Mouse (Mus musculus) Muller cell, postnatal 12 days (primary cell): ENCODE measurements at regions not wholly inside any gene's neighbourhood (a gene's known extent, or its start where the extent isn't known, plus 50 kb on each side); places are given as distances from the start of the nearest gene placed in this dataset.

Experiments used
- DNase-seq: peaks from one replicate; pipeline ENCODE4 v3.0.0-alpha.2; 2015; ENCODE audit errors: inconsistent ontology term

DNA sequence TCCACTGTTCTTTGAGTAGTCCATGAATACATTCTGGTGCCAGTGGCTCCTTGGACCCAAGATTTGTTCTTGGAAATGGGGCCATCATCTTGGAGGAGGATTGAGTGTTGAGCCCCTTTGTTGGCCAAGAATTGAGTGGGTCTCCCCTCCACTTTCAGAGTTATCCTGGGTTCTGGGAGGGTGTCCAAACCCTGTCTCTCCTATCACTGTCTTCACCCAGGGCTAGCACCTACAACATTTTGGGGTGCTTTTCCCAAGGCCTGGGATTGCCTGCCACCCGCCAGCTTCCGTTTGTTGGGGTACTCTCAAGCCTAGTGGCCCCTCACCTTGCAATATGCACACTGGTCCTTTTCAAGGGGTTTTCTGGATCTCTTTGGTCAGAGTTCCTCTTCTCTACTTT, 568.8 kb upstream of the Tbl1xr1 start:
- no peak for DNase-seq

DNA sequence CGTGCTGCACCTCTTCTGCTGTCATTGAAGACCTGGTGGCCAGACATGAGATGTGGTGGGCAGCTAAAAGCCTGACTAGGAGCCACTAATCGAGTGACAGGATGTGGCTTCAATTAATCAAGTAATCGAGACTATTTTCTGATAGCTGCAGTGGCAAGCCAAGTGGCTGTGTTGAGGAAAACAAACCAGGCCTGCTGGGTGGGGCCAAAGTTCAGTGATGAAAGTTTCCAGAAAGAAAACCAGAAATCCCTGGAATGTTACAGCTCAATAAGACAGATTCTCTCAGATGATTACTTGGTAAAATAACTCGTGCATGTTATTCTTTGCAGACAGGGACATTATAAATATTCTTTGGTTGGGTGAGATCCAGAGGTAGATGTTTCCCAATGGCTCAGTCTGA, 564.4 kb upstream of the Tbl1xr1 start:
- peak; percentile 73 for DNase-seq

DNA sequence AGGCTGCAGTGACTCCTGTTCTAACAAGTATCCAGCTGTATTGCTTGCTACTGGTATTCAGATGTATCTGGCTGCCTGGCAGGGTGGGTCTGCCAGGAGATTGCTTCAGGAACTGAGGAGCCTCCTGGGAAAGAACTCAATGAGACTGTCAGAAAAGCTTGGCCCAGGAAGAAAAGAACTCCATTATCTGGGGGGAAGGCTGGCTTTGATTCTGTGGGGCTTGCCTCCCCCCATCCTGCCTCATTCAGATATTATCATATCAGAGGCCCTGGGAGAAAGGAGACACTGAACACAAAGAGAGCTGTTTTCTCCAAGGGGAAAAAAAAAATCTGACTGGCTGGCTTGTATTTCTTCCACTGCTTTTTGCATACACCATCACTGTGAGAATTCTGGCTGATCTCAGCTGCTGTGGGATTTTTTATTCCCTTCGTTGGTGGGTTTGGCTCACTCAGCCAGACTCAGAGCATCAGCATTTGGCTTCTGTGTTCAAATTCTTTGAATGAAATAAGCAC, 552.0 kb upstream of the Tbl1xr1 start:
- peak; percentile 84 for DNase-seq

DNA sequence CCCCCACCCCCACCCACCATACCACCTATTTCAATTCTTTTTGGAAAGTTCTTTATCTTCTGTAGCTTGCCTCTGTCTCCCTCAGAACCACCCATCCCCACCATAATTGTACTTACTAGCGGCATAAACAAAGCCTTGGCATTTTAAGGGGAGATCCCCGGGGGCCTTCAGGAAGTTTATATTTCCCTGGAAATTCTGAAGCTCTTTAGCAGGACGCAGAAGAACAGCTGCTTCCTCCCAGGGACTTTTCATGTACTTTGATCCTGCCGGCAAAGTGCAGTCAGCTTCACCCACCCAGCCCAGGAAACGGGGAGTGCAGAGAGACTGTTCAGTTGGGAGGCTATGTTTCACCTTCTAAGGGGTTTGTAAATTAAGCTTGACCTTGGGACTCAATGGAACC, 545.6 kb upstream of the Tbl1xr1 start:
- no peak for DNase-seq

DNA sequence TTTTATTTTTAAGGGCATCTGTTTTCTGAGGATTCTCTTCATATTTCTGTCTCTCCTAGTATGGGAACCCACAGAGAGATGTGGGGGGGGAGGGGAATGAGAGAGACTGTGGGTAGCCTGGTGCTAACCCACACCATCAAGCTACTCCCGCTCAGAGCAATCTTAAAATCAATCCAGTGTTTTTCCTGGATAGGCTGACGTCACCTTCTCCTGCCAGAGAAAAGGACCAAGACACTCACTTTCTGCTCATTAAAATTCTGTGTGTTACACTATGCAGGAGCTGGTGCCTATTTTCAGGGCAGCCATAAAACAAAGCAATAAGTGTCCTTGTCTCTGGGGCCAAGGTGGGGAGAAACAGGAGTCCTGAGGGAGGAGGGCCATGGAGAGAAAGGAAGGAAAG, 537.3 kb upstream of the Tbl1xr1 start:
- DNase-seq: no peak

DNA sequence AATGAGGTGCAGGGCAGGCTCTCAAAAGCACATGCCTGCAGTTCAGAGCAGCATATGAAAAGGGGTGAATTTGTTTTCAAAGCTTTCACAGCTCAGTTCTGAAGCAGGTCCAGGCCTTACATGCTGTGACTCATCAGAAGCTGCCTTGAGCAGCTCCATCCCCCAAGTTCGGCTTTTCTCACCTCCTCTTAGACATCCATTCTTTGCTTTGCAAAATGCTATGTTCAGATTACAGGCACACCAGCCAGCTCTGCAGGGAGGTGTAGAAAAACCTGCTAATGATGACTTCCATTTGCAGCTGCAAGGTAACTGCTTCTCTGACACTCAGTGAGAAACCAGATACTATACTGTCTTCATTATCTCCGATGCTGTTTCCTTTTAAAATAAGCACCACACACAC, 532.0 kb upstream of the Tbl1xr1 start:
- DNase-seq: peak; percentile 17

DNA sequence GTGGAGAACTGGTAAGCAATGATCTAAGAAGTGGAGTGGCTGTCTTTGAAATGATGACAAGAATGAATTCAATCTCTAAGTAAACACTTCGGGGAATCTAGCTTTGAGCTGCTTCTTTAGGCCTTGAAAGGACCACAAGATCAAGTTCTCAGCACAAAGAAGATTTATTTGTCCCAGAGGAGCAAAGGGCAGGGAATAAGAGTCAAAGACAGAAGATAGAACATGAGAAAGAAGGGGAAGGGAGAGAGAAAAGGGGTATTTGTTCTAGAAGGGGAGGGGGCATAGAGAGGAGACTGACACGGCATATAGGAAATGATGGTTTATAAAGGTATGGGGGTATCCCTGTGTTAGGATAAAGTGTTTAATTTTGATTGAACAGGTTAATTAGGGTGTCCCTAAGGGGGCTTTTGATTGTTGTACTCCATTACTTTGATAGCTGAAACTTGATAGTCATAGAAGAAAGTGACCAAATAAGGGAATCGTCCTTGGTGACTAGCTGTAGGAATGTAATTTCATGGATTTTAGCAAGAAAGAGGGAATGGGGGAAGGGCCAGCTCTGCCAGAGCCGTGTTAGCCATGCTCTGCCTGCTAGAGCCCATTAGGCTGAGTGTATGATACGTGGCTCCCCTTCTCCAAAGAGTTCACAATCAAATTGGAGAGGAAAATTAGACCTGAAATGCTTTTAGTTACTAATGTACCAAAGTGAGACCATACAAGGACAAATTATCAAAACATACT, 531.1 kb upstream of the Tbl1xr1 start:
- DNase-seq: no peak

DNA sequence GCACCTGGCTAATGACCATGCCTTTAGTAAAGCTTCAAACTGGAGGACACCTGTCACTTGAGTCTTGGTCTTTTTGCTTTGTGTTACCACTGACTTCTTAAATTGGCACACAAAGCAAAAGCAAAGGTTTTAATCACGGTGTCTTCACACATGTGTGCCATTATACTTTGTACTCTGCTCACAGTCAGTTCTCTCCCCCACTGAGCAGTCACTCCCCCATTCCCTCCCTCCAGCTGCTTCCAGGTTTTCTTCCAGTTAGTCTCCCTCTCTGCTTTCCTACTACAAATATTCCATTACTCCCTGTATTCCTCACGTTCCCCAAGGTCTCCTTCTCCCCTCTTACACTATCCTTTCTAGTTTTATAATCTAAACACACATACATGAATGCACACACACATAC, 530.0 kb upstream of the Tbl1xr1 start:
- DNase-seq: no peak

DNA sequence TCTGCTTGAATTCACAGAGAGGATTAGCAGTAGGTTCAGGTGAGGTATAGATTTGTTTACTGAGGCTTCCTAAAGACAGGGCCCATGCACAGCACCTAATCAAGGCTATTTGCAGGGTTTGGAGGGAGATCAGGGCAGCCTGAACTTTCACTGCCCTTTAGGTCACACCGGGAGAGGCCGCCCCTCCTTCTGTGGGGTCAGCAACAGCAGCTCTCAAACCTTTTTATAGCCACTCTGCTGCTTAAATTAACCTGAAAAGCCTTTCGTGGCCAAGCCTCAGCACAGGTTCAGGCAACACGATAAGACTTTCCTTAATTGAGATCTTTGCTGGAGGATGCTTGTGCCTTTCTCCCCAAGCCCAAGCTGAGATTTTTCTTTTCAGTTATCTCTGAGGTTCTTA, 526.8 kb upstream of the Tbl1xr1 start:
- no peak for DNase-seq

DNA sequence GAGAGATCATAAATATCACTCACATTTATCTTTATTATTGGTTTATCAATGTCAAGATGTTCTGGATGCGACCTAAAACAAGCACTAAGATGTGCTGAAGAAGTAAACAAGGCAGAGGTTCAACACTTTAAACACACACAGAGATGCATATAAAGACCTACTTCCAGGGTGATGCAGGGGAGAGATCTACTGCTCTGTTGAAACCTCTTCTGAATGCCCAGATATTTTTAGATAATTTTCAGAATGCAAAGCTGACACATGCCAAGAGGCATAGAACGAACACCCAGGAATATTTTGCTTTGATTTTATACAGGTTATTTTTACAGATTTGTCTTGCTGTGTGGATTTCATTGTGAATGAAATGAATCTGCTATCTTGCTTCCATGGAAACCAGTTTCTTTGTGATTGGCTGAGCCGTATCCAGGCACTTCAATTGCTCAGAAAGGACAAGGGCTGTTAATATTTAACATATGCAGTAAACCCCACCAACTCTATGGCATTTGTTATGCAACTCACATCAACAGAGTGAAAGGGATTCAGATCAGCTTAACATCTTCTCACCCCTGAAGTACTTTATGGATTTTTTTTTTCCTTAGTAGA, 523.2 kb upstream of the Tbl1xr1 start:
- DNase-seq: no peak

DNA sequence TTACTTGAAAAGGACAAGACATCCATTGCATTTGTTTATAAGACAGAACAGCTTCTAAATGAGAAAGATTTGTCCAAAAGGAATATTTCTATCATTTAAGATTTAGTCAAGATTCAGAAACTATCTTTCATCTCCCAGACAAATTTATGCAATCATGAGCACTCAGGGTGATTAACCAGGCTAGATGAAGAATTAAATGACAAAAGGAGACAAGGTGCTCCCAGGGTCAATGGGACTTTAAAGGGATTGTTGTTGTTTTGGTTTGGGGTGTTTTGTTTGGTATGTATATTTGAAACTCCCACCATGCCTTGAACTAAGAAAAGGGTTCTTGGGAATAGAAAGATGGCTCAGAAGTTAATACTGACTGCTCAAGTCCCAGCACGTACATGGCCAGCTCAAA, 522.6 kb upstream of the Tbl1xr1 start:
- DNase-seq: no peak

DNA sequence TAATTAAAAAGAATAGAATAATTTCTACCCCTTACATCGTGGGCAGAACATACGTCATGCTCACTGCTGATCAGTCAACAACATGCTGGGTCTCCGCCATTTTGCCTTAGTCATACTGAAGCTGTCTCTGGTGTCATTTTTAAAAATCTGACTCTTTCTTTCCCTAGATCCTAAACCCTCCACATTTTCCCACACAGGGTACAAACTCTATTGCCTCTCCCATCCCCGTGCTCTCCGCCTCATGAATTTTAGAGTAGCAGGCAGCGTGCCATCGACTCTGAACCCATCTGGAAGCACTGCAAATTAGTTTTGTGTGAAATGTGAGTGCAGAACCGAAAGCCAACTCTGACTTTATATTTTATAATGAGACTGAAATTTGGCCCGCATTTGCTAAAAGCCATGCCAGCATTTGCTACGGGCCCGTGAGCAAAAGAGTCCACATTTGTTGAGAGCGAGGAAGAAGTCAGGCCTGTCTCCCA, 518.5 kb upstream of the Tbl1xr1 start:
- peak; percentile 77 for DNase-seq

DNA sequence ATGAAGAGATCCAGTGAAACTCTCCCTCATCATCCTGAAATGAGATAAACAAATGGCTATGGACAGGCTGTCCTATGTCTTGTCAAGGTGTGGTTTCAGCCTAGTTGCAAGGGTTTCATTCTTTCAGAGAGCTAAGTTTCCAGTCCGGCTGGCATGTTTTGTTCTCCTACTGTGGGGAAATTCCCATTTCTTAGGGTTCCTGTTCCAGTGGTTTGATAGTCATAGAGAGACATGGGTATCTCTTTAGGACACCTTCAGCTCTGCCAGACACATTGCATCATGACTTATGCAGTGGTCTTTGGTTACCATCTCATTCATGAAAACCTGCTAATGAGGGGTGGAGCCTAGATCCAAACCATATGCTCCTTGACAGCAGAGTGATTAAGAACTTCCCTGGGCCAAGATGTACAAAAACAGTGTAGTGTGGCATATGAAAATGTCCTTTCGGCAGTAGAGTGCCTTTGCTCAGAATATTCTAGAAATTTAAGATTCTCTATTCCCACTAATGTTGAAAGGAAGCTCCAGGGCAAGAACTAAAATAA, 513.6 kb upstream of the Tbl1xr1 start:
- no peak for DNase-seq

DNA sequence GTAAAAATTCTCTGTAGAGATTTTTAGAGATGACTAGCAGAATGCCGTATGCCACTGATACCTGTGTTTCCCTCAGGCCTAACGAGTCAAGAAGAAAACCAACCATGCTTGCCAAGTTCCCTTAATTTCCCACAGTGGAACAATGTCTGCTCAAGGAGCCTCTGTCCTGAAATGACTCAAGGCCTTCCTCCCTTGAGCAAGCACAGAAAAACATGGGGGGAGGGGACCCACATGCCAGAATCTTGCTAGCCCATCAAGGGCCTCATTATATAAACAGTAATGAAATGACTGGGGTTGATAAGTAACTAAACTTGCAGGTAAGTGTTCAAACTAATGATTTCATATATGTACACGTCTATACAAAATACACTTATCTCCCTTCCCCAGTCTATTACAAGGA, 513.0 kb upstream of the Tbl1xr1 start:
- DNase-seq: peak; percentile 77

DNA sequence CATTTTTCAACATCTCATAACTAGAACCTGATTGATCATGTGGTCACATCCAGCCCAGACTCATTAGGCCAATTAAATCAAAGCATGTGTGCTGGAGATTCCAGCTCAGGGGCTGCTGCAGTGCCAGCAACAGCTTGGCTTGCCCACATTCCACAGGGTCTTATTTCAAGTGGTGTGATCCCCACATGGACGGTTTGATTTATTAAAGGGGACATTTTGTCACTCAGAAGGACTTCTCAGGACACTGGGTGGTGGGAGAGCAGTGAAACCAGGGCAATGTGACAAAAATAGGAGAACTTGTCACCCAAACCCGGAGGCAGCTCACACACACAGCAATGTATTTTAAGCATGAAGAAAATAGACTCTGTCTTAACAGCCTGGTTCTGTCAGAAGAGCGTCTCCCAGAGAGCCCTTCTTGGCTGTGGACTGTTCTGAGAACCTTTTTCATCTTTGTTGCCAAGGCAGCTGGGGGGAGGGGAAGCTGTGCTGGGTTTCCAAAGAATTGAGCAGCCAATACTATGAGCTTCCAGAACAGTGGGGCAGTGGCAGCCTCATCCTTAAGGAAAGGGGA, 512.2 kb upstream of the Tbl1xr1 start:
- DNase-seq: peak; percentile 93

DNA sequence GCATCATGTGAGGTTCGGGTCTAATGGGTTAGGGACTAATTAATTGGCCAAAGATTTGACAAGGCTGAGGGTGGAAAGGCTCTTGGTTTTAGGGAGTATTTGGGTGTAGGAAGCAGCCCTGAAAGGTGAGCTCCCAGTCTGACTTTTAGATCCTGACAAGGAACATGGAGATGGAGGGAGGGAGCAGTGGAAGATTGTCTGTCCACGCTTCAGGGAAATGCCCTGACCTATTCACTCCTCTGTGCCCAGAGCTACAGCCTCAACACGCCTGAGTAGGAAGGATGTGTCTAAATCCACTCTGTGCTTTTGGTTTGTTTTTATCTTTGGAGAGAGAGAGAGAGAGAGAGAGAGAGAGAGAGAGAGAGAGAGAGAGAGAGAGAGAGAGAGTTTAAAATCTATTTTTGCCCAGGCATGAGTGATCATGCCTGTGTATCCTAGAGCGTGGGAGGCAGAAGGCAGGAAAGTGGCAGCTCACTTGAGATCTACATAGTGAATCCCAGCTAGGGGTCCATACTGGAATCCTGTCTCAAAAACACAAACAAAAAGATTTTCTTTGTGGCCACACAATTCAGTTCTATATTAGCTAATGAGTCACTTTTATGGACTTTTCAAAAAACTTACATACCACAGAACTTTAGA, 511.5 kb upstream of the Tbl1xr1 start:
- DNase-seq: peak; percentile 54

DNA sequence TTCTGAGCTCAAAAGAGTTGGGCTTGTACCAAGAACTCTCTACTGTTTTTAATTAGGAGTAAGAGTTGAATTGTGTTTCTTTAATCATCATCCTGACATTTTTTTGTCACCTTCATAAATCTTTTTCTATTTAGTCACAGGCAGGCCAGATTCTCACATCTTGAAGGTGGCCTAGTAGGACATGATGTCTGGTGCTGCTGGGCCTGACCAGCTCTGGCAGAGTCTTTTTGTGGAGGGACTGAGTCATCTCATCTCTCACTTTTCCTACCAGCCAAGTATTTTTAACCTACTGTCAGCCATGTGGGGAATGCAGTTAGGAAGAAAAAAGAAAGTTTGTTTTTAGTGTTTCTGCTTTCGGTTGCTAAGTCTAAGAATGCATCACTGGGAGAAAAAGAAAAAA, 506.7 kb upstream of the Tbl1xr1 start:
- DNase-seq: peak; percentile 84

DNA sequence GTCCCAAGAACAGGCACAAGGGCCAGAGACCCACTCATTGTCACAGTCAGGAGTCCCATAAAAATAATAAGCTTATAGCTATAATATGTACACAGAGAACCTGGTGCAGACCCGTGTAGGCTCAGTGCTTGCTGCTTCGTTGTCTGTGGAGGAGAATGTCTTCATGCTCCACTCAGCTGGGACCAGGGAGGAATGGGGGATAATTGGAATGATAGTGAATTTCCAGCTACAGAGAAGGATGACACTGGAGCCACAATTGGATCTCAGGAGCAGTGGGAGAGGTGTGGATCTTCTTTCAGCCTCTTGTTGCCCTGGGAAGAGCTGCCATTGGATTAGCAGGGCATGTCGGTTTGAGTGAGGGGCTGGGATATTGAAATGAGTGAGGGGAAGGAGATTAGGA, 497.8 kb upstream of the Tbl1xr1 start:
- no peak for DNase-seq

DNA sequence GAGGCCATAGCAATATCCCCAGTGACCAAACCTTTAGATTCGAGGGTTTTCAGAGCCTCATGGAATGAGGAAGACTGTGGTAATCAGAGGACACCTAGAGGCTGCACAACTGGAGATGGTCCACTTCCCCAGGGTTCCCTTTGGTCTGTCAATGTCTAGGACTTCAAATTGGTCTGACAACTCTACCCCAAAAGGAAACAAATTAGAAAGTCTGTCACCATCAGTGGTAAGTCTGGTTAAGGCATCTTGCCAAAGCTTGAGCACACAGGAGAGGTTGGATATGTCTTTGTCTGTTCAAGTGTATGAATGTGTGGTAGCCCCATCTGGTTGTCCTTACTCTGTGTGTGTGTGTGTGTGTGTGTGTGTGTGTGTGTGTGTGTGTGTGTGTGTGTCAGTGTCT, 494.3 kb upstream of the Tbl1xr1 start:
- DNase-seq: no peak

DNA sequence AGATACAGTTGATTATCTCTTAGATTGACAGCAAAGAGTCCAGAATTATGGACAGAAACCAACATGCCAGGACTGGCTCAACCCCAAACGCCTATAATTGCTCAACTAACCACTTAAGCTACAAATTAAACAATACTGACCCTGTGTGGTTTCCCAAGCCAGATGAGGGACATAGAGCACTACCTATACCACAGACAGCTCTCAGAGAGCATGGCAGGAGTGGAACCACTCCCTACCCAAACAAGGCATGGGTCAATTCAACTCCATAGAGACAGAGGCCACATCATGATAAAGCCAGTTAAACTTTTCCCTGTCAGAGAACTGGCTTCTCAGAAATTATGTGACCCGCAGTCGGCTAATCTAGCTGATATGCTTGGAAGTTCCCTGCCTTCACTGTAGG, 490.7 kb upstream of the Tbl1xr1 start:
- no peak for DNase-seq

DNA sequence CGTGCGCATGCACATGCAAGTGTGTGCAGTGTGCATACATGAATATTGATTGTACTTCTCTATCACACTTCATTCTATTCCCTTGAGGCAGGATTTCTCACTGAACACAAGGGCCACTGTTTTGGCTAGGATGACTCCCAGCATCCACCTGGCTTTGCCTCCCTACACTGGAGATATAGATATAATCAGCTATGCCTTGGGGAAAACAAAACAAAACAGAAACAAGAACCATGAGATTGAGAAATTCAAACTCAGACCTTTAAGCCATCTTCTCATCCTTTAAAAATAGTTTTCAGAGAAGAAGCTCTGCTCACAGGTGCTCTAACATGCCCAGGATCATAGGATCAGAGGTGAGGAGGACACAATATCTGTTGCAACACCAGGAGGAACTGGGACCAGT, 469.6 kb upstream of the Tbl1xr1 start:
- DNase-seq: no peak

DNA sequence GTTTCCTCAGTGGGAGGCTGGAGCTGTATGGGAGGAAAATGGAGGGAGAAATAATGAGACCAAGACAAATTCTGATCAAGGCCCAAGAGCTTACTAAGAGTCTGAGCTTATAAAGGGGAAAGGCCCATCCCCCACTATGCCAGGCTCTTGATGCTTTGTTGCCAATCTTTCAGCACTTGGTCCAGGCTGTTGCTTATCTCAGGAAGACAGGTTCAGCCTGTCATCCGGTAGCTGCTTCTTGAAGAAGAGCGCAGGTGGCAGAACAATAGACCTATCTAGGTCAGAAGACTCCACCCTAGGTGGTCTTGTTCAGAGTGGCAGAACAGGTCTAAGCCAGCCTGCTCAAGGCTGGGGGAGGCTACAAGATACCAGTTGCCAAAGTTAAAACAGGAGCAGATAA, 466.2 kb upstream of the Tbl1xr1 start:
- no peak for DNase-seq
